Mouse (Mus musculus): Measurements from ENCODE around the gene Atad1. TPM values are rescaled to one million over a fixed set of nuclear protein-coding genes. Genes with fewer than 3 reads are reported as not detected.

The Atad1 gene
- polyA plus RNA-seq, 1 experiment from 2014 or later: 139 TPM

- Histone ChIP-seq H3K9me3 (replicated peaks; ENCODE audit: control insufficient read depth, low read length) (no peaks in the 10 kb centered on the region), H3K27ac (ENCODE audit: low read depth, low read length) (no peak overlapping the region)
Observed at GRCm38 (mm10) chr19:32726451-32727325, 12.9 kb downstream of the Atad1 start.

GRCm38 (mm10) chr19:32723817-32724216 lies 15.8 kb downstream of the Atad1 start:
- no peaks in the 10 kb centered on the region for H3K9me3 ChIP-seq (replicated peaks; ENCODE audit: control insufficient read depth, low read length)
- peaks cover 12% of the 10 kb centered on the region; the same call in 1 of the 2 replicates for H3K4me1 ChIP-seq (ENCODE audit: control insufficient read depth, insufficient read depth, low read length)
- H3K27ac ChIP-seq (ENCODE audit: low read depth, low read length): no peak overlapping the region
- DNase-seq (ENCODE audit: low spot score): no peak
- H3K9ac ChIP-seq (ENCODE audit: low read length): no peak overlapping the region
- 10% methylated on average over 7 of the region's 7 CpGs for WGBS
- H3K36me3 ChIP-seq (ENCODE audit: control insufficient read depth, insufficient read depth, low read length): no peaks in the 10 kb centered on the region
- no peak for ATAC-seq
- no peaks in the 10 kb centered on the region for H3K27me3 ChIP-seq (replicated peaks; ENCODE audit: control insufficient read depth, insufficient read depth, low read length)
- H3K4me3 ChIP-seq (ENCODE audit: low read depth, low read length): no peak overlapping the region
- no peak overlapping the region for H3K4me2 ChIP-seq (ENCODE audit: low read length)

More at GRCm38 (mm10) chr19:32726451-32727325, 12.9 kb downstream of the Atad1 start:
- Histone ChIP-seq H3K27me3 (replicated peaks; ENCODE audit: control insufficient read depth, insufficient read depth, low read length) (no peaks in the 10 kb centered on the region), H3K9ac (ENCODE audit: low read length) (peak overlapping the region; percentile 43; the same call in 1 of the 2 replicates), H3K4me3 (ENCODE audit: low read depth, low read length) (peak overlapping the region; percentile 9), H3K4me2 (ENCODE audit: low read length) (peak overlapping the region; percentile 50), H3K36me3 (ENCODE audit: control insufficient read depth, insufficient read depth, low read length) (no peaks in the 10 kb centered on the region), H3K4me1 (ENCODE audit: control insufficient read depth, insufficient read depth, low read length) (peaks cover 12% of the 10 kb centered on the region; the same call in 1 of the 2 replicates)
- WGBS: 1% methylated on average over 22 of the region's 22 CpGs
- DNase-seq (ENCODE audit: low spot score) (peak; percentile 46), ATAC-seq (peak; percentile 65)

DNA sequence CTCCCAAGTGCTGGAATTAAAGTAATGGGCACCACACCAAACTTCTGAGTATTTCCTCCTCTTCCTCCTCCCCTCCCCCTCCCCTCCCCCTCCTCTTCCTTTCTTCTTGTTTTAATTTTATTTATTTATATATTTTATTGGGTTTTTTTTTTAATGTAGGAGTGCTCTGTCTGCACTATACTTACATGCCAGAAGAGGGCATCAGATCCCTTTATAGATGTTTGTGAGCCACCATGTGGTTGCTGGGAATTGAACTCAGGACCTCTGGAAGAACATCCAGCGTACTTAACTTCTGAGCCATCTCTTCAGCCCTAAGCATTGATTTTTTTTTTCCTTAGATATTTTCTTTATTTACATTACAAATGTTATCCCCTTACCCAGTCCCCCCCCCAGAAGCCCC lies 19.3 kb downstream of the Atad1 start:
- no peaks in the 10 kb centered on the region for H3K9me3 ChIP-seq (replicated peaks; ENCODE audit: control insufficient read depth, low read length)
- H3K27me3 ChIP-seq (replicated peaks; ENCODE audit: control insufficient read depth, insufficient read depth, low read length): no peaks in the 10 kb centered on the region
- ATAC-seq (no peak), DNase-seq (ENCODE audit: low spot score) (no peak)
- H3K4me2 ChIP-seq (ENCODE audit: low read length): no peak overlapping the region
- no peak overlapping the region for H3K4me3 ChIP-seq (ENCODE audit: low read depth, low read length)
- H3K36me3 ChIP-seq (ENCODE audit: control insufficient read depth, insufficient read depth, low read length): no peaks in the 10 kb centered on the region
- H3K27ac ChIP-seq (ENCODE audit: low read depth, low read length): no peak overlapping the region
- 94% methylated on average over 1 of the region's 1 CpGs for WGBS
- no peaks in the 10 kb centered on the region for H3K4me1 ChIP-seq (ENCODE audit: control insufficient read depth, insufficient read depth, low read length)
- H3K9ac ChIP-seq (ENCODE audit: low read length): no peak overlapping the region

GRCm38 (mm10) chr19:32717590-32717989 lies 22.0 kb downstream of the Atad1 start:
- Histone ChIP-seq H3K9ac (ENCODE audit: low read length) (no peak overlapping the region), H3K4me1 (ENCODE audit: control insufficient read depth, insufficient read depth, low read length) (0 out of 2 replicates have a peak, but pooled peaks cover 3% of the 10 kb centered on the region), H3K4me2 (ENCODE audit: low read length) (no peak overlapping the region), H3K9me3 (replicated peaks; ENCODE audit: control insufficient read depth, low read length) (no peaks in the 10 kb centered on the region), H3K27me3 (replicated peaks; ENCODE audit: control insufficient read depth, insufficient read depth, low read length) (no peaks in the 10 kb centered on the region), H3K27ac (ENCODE audit: low read depth, low read length) (no peak overlapping the region), H3K4me3 (ENCODE audit: low read depth, low read length) (no peak overlapping the region), H3K36me3 (ENCODE audit: control insufficient read depth, insufficient read depth, low read length) (no peaks in the 10 kb centered on the region)
- WGBS: 62% methylated on average over 3 of the region's 3 CpGs
- DNase-seq (ENCODE audit: low spot score): peak; percentile 31
- no peak for ATAC-seq

DNA sequence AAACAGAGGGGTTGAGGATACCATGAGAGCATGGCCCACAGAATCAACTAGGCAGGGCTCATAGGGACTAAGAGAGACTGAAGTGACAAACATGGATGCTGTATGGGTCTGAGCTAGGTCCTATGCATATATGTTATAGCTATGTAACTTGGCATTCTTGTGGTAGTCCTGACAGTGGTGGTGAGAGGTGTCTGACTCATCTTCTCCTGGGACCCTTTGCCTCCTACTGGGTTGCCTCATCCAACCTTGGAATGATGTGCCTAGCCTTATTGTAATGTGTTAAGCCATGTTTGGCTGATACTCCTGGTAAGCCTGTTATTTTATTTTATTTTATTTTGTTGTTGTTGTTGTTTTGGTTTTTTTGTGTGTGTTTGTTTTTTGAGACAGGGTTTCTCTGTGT lies 23.9 kb downstream of the Atad1 start:
- ATAC-seq (no peak), DNase-seq (ENCODE audit: low spot score) (no peak)
- Histone ChIP-seq H3K9me3 (replicated peaks; ENCODE audit: control insufficient read depth, low read length) (no peaks in the 10 kb centered on the region), H3K27me3 (replicated peaks; ENCODE audit: control insufficient read depth, insufficient read depth, low read length) (no peaks in the 10 kb centered on the region), H3K27ac (ENCODE audit: low read depth, low read length) (no peak overlapping the region), H3K36me3 (ENCODE audit: control insufficient read depth, insufficient read depth, low read length) (no peaks in the 10 kb centered on the region), H3K4me2 (ENCODE audit: low read length) (no peak overlapping the region), H3K4me1 (ENCODE audit: control insufficient read depth, insufficient read depth, low read length) (peaks cover 11% of the 10 kb centered on the region; the same call in 1 of the 2 replicates), H3K4me3 (ENCODE audit: low read depth, low read length) (no peak overlapping the region), H3K9ac (ENCODE audit: low read length) (no peak overlapping the region)

- H3K9ac ChIP-seq (ENCODE audit: low read length): no peak overlapping the region
- ATAC-seq (no peak), DNase-seq (ENCODE audit: low spot score) (peak; percentile 78)
- H3K27me3 ChIP-seq (replicated peaks; ENCODE audit: control insufficient read depth, insufficient read depth, low read length): no peaks in the 10 kb centered on the region
- H3K4me1 ChIP-seq (ENCODE audit: control insufficient read depth, insufficient read depth, low read length): peaks cover 12% of the 10 kb centered on the region; the same call in 1 of the 2 replicates
- H3K4me2 ChIP-seq (ENCODE audit: low read length): no peak overlapping the region
- no peaks in the 10 kb centered on the region for H3K9me3 ChIP-seq (replicated peaks; ENCODE audit: control insufficient read depth, low read length)
- no peak overlapping the region for H3K27ac ChIP-seq (ENCODE audit: low read depth, low read length)
- H3K4me3 ChIP-seq (ENCODE audit: low read depth, low read length): no peak overlapping the region
- WGBS: 4% methylated on average over 3 of the region's 3 CpGs
- H3K36me3 ChIP-seq (ENCODE audit: control insufficient read depth, insufficient read depth, low read length): no peaks in the 10 kb centered on the region
Observed at GRCm38 (mm10) chr19:32715201-32715600, 24.4 kb downstream of the Atad1 start.

DNA sequence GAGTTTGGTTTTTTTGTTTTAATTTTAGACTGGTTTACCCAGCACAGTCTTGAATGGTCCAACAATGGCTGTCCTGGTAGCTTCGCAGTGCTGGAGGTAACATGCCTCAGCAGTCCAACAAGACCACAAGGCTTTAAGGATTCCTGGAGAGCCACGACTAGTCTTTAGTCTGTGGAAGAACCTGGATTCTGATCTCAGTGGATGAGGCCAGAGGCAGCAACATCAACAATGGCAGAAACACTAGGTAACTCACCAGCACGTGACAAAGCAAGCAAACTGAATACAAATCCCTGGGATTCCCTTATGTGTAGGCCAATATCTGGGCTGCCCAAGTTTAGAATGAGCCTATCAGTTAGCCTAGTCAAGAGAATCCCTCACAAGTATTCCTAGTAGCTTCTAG lies 26.1 kb downstream of the Atad1 start:
- Histone ChIP-seq H3K27ac (ENCODE audit: low read depth, low read length) (no peak overlapping the region), H3K27me3 (replicated peaks; ENCODE audit: control insufficient read depth, insufficient read depth, low read length) (no peaks in the 10 kb centered on the region), H3K4me3 (ENCODE audit: low read depth, low read length) (no peak overlapping the region), H3K9me3 (replicated peaks; ENCODE audit: control insufficient read depth, low read length) (no peaks in the 10 kb centered on the region), H3K4me2 (ENCODE audit: low read length) (no peak overlapping the region), H3K36me3 (ENCODE audit: control insufficient read depth, insufficient read depth, low read length) (no peaks in the 10 kb centered on the region), H3K9ac (ENCODE audit: low read length) (no peak overlapping the region), H3K4me1 (ENCODE audit: control insufficient read depth, insufficient read depth, low read length) (peaks cover 12% of the 10 kb centered on the region; the same call in 1 of the 2 replicates)
- DNase-seq (ENCODE audit: low spot score) (no peak), ATAC-seq (no peak)
- WGBS: 79% methylated on average over 3 of the region's 3 CpGs

DNA sequence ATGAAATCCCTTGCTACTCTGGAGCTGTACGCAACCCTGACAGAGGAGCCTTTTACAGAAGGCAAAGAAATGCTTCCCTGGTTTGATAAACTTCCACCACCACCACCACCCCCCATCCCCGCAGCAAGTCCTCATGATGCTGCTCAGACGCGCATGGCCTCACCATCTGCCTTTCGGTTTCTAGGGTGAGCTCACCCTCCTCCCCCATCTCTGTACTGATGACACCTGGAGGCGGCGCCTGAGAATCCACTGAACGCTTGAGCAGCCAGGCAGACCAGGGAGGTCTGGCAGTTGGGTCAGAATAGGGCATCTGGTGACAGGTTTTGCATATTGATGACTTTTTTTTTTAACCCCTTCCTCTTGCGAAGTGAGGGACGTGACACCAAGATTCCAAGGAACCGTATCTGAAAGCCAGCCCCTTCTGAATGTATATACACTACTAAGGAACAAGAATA lies 27.0 kb downstream of the Atad1 start:
- H3K27me3 ChIP-seq (replicated peaks; ENCODE audit: control insufficient read depth, insufficient read depth, low read length): no peaks in the 10 kb centered on the region
- no peaks in the 10 kb centered on the region for H3K36me3 ChIP-seq (ENCODE audit: control insufficient read depth, insufficient read depth, low read length)
- DNase-seq (ENCODE audit: low spot score): peak; percentile 89
- no peaks in the 10 kb centered on the region for H3K9me3 ChIP-seq (replicated peaks; ENCODE audit: control insufficient read depth, low read length)
- peaks cover 12% of the 10 kb centered on the region; the same call in 1 of the 2 replicates for H3K4me1 ChIP-seq (ENCODE audit: control insufficient read depth, insufficient read depth, low read length)
- under 1% methylated on average over 11 of the region's 11 CpGs for WGBS
- H3K27ac ChIP-seq (ENCODE audit: low read depth, low read length): peak overlapping the region; percentile 90
- H3K9ac ChIP-seq (ENCODE audit: low read length): peak overlapping the region; percentile 92
- ATAC-seq: peak; percentile 85
- H3K4me2 ChIP-seq (ENCODE audit: low read length): peak overlapping the region; percentile 74
- peak overlapping the region; percentile 78 for H3K4me3 ChIP-seq (ENCODE audit: low read depth, low read length)

Measured in forebrain, embryonic 14.5 days (tissue).